Mouse (Mus musculus): Measurements from ENCODE around the gene Limch1.

GRCm38 (mm10) chr5:66913791-66914190 is 168.2 kb downstream of the Limch1 start:
- no peak for TF ChIP-seq CTCF (IDR thresholded peaks at IDR 0.05; ENCODE audit: low read depth, low read length)
- TF ChIP-seq POLR2A (IDR thresholded peaks at IDR 0.05; ENCODE audit: insufficient read depth, low read length): no peak
